Mouse (Mus musculus): ENCODE measurements at regions not wholly inside any gene's neighbourhood (a gene's known extent, or its start where the extent isn't known, plus 50 kb on each side); places are given as distances from the start of the nearest gene placed in this dataset.

DNA sequence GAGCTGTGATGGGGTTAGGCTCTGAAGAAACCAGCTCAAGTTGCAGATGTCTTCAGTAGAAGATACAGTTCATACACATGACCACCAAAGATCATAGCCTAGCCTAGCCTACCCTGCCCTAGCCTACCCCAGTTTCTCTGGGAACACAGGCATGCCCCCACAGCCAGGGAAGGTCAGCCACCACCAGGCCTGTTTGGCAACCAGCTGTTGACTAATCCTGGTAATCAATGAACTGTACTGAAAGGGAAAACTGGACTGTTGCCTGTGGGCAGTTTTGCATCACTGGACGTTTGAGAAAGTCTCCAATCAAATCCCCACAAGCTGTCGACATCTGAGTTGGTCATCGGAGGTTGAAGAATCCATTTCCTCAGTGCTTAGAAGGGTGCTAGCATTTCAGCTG, 276.5 kb upstream of the Eef2kmt start:
- H3K27me3 ChIP-seq (replicated peaks): peaks cover 3% of the 10 kb centered on the region; the same call in 1 of the 2 replicates
- no peak overlapping the region for H3K9ac ChIP-seq
- 75% methylated on average over 3 of the region's 3 CpGs for WGBS
- no peak for ATAC-seq
- H3K4me3 ChIP-seq (replicated peaks): no peak overlapping the region
- no peak overlapping the region for H3K4me2 ChIP-seq (replicated peaks)
- no peaks in the 10 kb centered on the region for H3K9me3 ChIP-seq
- no peaks in the 10 kb centered on the region for H3K4me1 ChIP-seq (replicated peaks)
- no peak overlapping the region for H3K27ac ChIP-seq
- H3K36me3 ChIP-seq: no peaks in the 10 kb centered on the region

DNA sequence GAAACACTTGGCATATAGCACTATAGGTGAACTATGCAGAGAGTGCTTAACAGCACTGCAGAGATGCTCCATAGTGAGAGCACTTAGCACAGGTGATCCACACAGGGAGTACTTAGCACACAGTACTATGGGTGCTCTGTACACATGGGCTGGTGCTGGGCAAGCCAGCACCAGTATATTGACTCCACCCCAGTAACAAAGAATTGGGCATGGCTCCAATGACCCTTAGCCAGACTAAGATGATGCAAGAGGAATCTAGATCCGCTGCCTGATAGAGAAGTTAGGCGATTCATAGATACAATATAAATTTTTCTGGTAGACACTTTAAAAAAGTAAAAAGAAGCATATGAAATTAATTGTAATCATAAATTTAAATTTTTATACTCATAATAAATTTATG, 274.0 kb upstream of the Eef2kmt start:
- WGBS: 94% methylated on average over 2 of the region's 2 CpGs
- ATAC-seq: no peak
- H3K27me3 ChIP-seq (replicated peaks): 0 out of 2 replicates have a peak, but pooled peaks cover 3% of the 10 kb centered on the region
- H3K4me3 ChIP-seq (replicated peaks): no peak overlapping the region
- H3K9ac ChIP-seq: no peak overlapping the region
- no peaks in the 10 kb centered on the region for H3K9me3 ChIP-seq
- H3K27ac ChIP-seq: no peak overlapping the region
- no peaks in the 10 kb centered on the region for H3K36me3 ChIP-seq
- H3K4me1 ChIP-seq (replicated peaks): no peaks in the 10 kb centered on the region
- no peak overlapping the region for H3K4me2 ChIP-seq (replicated peaks)

- 49% methylated on average over 4 of the region's 4 CpGs for WGBS
- H3K27me3 ChIP-seq (replicated peaks): no peaks in the 10 kb centered on the region
- H3K9ac ChIP-seq: no peak overlapping the region
- H3K9me3 ChIP-seq: no peaks in the 10 kb centered on the region
- H3K4me1 ChIP-seq (replicated peaks): no peaks in the 10 kb centered on the region
- no peak overlapping the region for H3K4me2 ChIP-seq (replicated peaks)
- no peak for ATAC-seq
- no peak overlapping the region for H3K4me3 ChIP-seq (replicated peaks)
- no peaks in the 10 kb centered on the region for H3K36me3 ChIP-seq
- H3K27ac ChIP-seq: no peak overlapping the region
These were observed 272.2 kb upstream of the Eef2kmt start for GRCm38 (mm10) chr16:5527936-5528335.

- WGBS: 79% methylated on average over 5 of the region's 5 CpGs
- ATAC-seq: peak; percentile 59; the same call in 1 of the 2 replicates
- Histone ChIP-seq H3K9ac (no peak overlapping the region), H3K9me3 (no peaks in the 10 kb centered on the region), H3K4me1 (replicated peaks) (no peaks in the 10 kb centered on the region), H3K4me3 (replicated peaks) (no peak overlapping the region), H3K27me3 (replicated peaks) (no peaks in the 10 kb centered on the region), H3K4me2 (replicated peaks) (no peak overlapping the region), H3K36me3 (no peaks in the 10 kb centered on the region), H3K27ac (no peak overlapping the region)
These were observed 268.6 kb upstream of the Eef2kmt start for GRCm38 (mm10) chr16:5524375-5524774.

DNA sequence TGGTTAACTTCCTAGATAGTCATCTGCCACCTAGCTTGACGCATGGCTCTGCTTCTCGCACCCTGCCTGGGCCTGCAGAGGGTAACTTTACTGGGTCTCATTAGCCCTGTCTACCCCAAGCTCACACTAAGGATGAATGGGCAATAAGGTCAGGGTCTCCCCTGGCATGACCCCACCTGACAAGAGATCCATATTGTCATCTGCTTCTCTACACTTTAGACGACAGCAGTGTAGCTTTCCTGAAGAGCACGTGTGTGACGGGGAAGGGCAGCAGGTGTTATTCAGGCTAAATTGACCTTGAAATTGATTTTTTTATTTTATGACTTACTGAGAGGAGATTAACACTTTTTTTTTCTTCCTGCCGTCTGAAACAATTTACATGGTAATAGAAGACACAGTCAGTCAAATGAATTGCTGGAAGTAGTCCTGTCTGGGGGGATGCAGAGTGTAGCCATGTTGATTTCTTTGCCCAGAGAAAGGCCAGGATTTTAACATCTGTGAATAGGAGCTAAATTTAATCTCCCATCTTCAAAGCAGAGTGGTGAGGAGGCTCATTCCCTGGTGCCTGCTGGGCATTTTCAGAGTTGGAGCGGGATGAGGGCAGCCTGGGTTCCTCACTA, 267.7 kb upstream of the Eef2kmt start:
- Histone ChIP-seq H3K27me3 (replicated peaks) (no peaks in the 10 kb centered on the region), H3K4me3 (replicated peaks) (no peak overlapping the region), H3K36me3 (no peaks in the 10 kb centered on the region), H3K9ac (no peak overlapping the region), H3K27ac (no peak overlapping the region), H3K9me3 (no peaks in the 10 kb centered on the region), H3K4me1 (replicated peaks) (no peaks in the 10 kb centered on the region), H3K4me2 (replicated peaks) (no peak overlapping the region)
- no peak for ATAC-seq
- 75% methylated on average over 7 of the region's 7 CpGs for whole genome bisulfite sequencing

GRCm38 (mm10) chr16:5517746-5518145, 262.0 kb upstream of the Eef2kmt start:
- H3K27me3 ChIP-seq (replicated peaks): no peaks in the 10 kb centered on the region; the same call in 1 of the 2 replicates
- H3K4me1 ChIP-seq (replicated peaks): no peaks in the 10 kb centered on the region
- ATAC-seq: no peak
- no peak overlapping the region for H3K4me2 ChIP-seq (replicated peaks)
- no peaks in the 10 kb centered on the region for H3K36me3 ChIP-seq
- no peak overlapping the region for H3K9ac ChIP-seq
- 68% methylated on average over 5 of the region's 5 CpGs for WGBS
- H3K9me3 ChIP-seq: no peaks in the 10 kb centered on the region
- H3K4me3 ChIP-seq (replicated peaks): no peak overlapping the region
- no peak overlapping the region for H3K27ac ChIP-seq

DNA sequence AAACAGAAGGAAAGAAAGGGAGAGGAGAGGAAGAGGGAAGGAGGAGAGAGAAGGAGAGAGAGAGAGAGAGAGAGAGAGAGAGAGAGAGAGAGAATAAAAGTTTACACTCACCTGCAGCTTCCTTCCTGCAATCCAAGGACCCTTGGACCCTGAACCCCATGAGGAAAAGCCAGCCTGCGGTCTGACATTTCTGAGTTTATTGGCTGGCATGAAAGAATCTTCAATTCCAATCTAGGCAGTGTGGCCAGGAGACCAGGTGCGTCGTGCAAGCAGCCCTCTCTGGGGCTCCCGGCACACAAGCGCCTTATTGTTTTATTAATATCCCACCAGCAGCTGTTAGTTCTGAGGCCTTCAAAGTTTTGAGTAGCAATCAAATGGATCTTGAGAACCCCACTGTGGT, 260.1 kb upstream of the Eef2kmt start:
- H3K27me3 ChIP-seq (replicated peaks): no peaks in the 10 kb centered on the region; the same call in 1 of the 2 replicates
- no peaks in the 10 kb centered on the region for H3K9me3 ChIP-seq
- H3K36me3 ChIP-seq: no peaks in the 10 kb centered on the region
- no peaks in the 10 kb centered on the region for H3K4me1 ChIP-seq (replicated peaks)
- H3K4me2 ChIP-seq (replicated peaks): no peak overlapping the region
- H3K27ac ChIP-seq: no peak overlapping the region
- 60% methylated on average over 5 of the region's 5 CpGs for WGBS
- no peak overlapping the region for H3K9ac ChIP-seq
- peak; percentile 67 for ATAC-seq
- H3K4me3 ChIP-seq (replicated peaks): no peak overlapping the region

- WGBS: 55% methylated on average over 8 of the region's 8 CpGs
- no peak overlapping the region for H3K4me2 ChIP-seq (replicated peaks)
- H3K36me3 ChIP-seq: no peaks in the 10 kb centered on the region
- H3K4me1 ChIP-seq (replicated peaks): no peaks in the 10 kb centered on the region
- H3K4me3 ChIP-seq (replicated peaks): no peak overlapping the region
- H3K27me3 ChIP-seq (replicated peaks): no peaks in the 10 kb centered on the region
- no peak overlapping the region for H3K9ac ChIP-seq
- H3K9me3 ChIP-seq: no peaks in the 10 kb centered on the region
- no peak overlapping the region for H3K27ac ChIP-seq
- no peak for ATAC-seq
These were observed 251.5 kb upstream of the Eef2kmt start for GRCm38 (mm10) chr16:5507261-5507660.

GRCm38 (mm10) chr16:5501961-5502360, 246.2 kb upstream of the Eef2kmt start:
- Histone ChIP-seq H3K27me3 (replicated peaks) (no peaks in the 10 kb centered on the region), H3K36me3 (no peaks in the 10 kb centered on the region), H3K4me3 (replicated peaks) (no peak overlapping the region), H3K9ac (no peak overlapping the region), H3K9me3 (no peaks in the 10 kb centered on the region), H3K4me1 (replicated peaks) (no peaks in the 10 kb centered on the region), H3K27ac (no peak overlapping the region), H3K4me2 (replicated peaks) (no peak overlapping the region)
- no peak for ATAC-seq
- WGBS: 81% methylated on average over 7 of the region's 7 CpGs

DNA sequence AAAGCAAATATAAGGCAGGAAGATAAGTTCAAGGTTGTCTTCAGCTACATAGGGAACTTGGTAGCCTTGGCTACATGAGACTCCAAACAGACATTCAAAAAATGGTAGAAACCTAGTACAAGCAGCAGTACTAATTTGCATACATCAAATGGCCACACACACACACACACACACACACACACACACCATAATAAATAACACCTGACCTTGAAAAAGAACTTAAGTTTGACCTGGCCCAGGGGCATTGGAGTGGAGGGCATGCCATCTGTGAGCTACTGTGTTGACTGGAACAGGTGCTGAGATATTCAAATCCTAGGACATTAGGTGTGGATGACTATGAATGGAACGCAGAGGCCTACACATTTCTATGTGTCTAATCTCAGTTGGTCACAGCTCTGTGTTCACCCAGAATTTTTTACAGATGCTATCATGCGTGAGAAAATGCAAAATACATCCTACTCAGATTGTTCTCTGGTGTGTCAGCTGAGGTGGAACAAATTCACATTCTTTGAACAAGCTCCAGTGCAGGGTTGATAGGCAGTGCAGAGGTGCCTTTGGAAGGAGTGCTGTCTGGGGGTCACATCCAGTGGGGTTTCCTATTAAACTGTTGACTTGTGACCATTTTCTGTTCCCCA, 240.4 kb upstream of the Eef2kmt start:
- Histone ChIP-seq H3K9ac (no peak overlapping the region), H3K36me3 (no peaks in the 10 kb centered on the region), H3K4me1 (replicated peaks) (no peaks in the 10 kb centered on the region), H3K27me3 (replicated peaks) (0 out of 2 replicates have a peak, but pooled peaks cover 2% of the 10 kb centered on the region), H3K9me3 (no peaks in the 10 kb centered on the region), H3K4me2 (replicated peaks) (no peak overlapping the region), H3K4me3 (replicated peaks) (no peak overlapping the region), H3K27ac (no peak overlapping the region)
- 88% methylated on average over 2 of the region's 2 CpGs for WGBS
- no peak for ATAC-seq

- no peaks in the 10 kb centered on the region for H3K36me3 ChIP-seq
- no peak overlapping the region for H3K27ac ChIP-seq
- whole genome bisulfite sequencing: 29% methylated on average over 6 of the region's 6 CpGs
- no peaks in the 10 kb centered on the region for H3K9me3 ChIP-seq
- 0 out of 2 replicates have a peak, but pooled peaks cover 2% of the 10 kb centered on the region for H3K27me3 ChIP-seq (replicated peaks)
- H3K4me3 ChIP-seq (replicated peaks): no peak overlapping the region
- H3K4me1 ChIP-seq (replicated peaks): no peaks in the 10 kb centered on the region
- no peak for ATAC-seq
- no peak overlapping the region for H3K4me2 ChIP-seq (replicated peaks)
- no peak overlapping the region for H3K9ac ChIP-seq
These were observed 237.6 kb upstream of the Eef2kmt start for GRCm38 (mm10) chr16:5493352-5493751.

GRCm38 (mm10) chr16:5487259-5487658, 231.5 kb upstream of the Eef2kmt start:
- 28% methylated on average over 3 of the region's 3 CpGs for WGBS
- Histone ChIP-seq H3K4me2 (replicated peaks) (no peak overlapping the region), H3K4me1 (replicated peaks) (no peaks in the 10 kb centered on the region), H3K27me3 (replicated peaks) (peaks cover 3% of the 10 kb centered on the region; the same call in 1 of the 2 replicates), H3K4me3 (replicated peaks) (no peak overlapping the region), H3K9ac (no peak overlapping the region), H3K9me3 (no peaks in the 10 kb centered on the region), H3K27ac (no peak overlapping the region), H3K36me3 (no peaks in the 10 kb centered on the region)
- ATAC-seq: no peak

GRCm38 (mm10) chr16:5483337-5483736, 227.6 kb upstream of the Eef2kmt start:
- Histone ChIP-seq H3K27ac (no peak overlapping the region), H3K9me3 (no peaks in the 10 kb centered on the region), H3K9ac (no peak overlapping the region), H3K4me3 (replicated peaks) (no peak overlapping the region), H3K4me2 (replicated peaks) (no peak overlapping the region), H3K4me1 (replicated peaks) (no peaks in the 10 kb centered on the region), H3K36me3 (no peaks in the 10 kb centered on the region), H3K27me3 (replicated peaks) (peaks cover 3% of the 10 kb centered on the region; the same call in 1 of the 2 replicates)
- no peak for ATAC-seq
- 21% methylated on average over 6 of the region's 6 CpGs for WGBS

Data from intestine, embryonic 15.5 days (tissue).